Mouse (Mus musculus) olfactory bulb, adult 2 months (tissue): ENCODE data around the gene Camkmt. TPM values are rescaled to one million over a fixed set of nuclear protein-coding genes. Genes with fewer than 3 reads are reported as not detected.

Experiments used
- H3K27ac ChIP-seq: fragments of 200-500 bp; 2 replicates; pipeline ENCODE4 v1.5.1; 2012; ENCODE audit warnings: low read depth, low read length; ENCODE audit not compliant: insufficient read depth
- H3K4me1 ChIP-seq: fragments of 200-500 bp; 2 replicates; pipeline ENCODE4 v1.6.1; 2012; ENCODE audit warnings: low read length; ENCODE audit not compliant: control insufficient read depth, insufficient read depth
- H3K4me3 ChIP-seq: fragments of 200-500 bp; 2 replicates; pipeline ENCODE4 v1.5.1; 2012; ENCODE audit warnings: mild to moderate bottlenecking, low read depth, low read length, moderate library complexity; ENCODE audit not compliant: insufficient read depth
- CTCF ChIP-seq: fragments of 200-500 bp; IDR thresholded peaks from 2 replicates; pipeline ENCODE4 v1.5.1; 2012; ENCODE audit warnings: low read depth, mild to moderate bottlenecking, low read length, moderate library complexity; ENCODE audit not compliant: insufficient read depth
- POLR2A ChIP-seq: fragments of 200-500 bp; IDR thresholded peaks from 2 replicates; pipeline ENCODE4 v1.6.1; 2012; ENCODE audit warnings: mild to moderate bottlenecking, low read depth, low read length, moderate library complexity; ENCODE audit not compliant: insufficient read depth
- WGBS: fragments of 180-500 bp; shearing (Covaris S2); methylation state at CpG from one replicate; pipeline ENCODE4 v1.1.7; 2018; 5-methylcytosine and 5-hydroxymethylcytosine counted together
- polyA plus RNA-seq: library from polyadenylated mRNA; stranded (reverse); fragments of >200 nt; gene quantifications from 2 replicates; pipeline ENCODE4 v1.2.4, GENCODE M21; 2012; ENCODE audit warnings: low replicate concordance; ENCODE audit not compliant: missing spikeins, insufficient read depth, insufficient read length

Gene Camkmt
- polyA plus RNA-seq, 1 experiment = not detected

GRCm38 (mm10) chr17:85463497-85464392 lies 373.4 kb downstream of the Camkmt start:
- WGBS = 17% methylated on average over 22 of the region's 22 CpGs
- H3K4me3 ChIP-seq = no peak overlapping the region
- H3K27ac ChIP-seq = no peak overlapping the region
- peaks cover 8% of the 10 kb centered on the region; the same call in 1 of the 2 replicates for H3K4me1 ChIP-seq
- TF ChIP-seq CTCF (no peak), POLR2A (no peak)

- no peak overlapping the region for H3K4me3 ChIP-seq
Measured at GRCm38 (mm10) chr17:85464466-85465411, 374.4 kb downstream of the Camkmt start.

DNA sequence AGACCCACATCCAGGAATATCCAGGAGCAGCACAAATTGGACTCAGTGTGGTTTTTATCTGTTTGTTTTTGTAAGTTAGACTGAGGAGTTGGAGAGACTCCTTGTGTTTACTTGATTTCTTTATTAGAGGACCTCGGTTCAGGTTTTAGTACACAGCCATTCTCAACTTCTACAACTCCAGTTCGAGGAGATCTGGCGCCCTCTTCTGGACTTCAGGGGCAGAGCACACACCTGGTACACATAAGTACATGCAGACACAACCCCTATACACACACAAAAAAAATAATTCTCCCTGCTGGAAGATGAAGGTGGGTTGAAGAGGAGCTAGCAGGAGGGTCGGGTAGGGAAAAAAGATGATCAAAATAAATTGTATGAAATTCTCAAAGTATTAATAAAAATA lies 379.4 kb downstream of the Camkmt start:
- no peak for TF ChIP-seq POLR2A
- no peak for TF ChIP-seq CTCF
- Histone ChIP-seq H3K27ac (no peak overlapping the region), H3K4me1 (peaks cover 8% of the 10 kb centered on the region), H3K4me3 (no peak overlapping the region)
- 84% methylated on average over 4 of the region's 4 CpGs for WGBS

More at GRCm38 (mm10) chr17:85464466-85465411, 374.4 kb downstream of the Camkmt start:
- TF ChIP-seq CTCF (no peak), POLR2A (no peak)
- Histone ChIP-seq H3K4me1 (peaks cover 8% of the 10 kb centered on the region; the same call in 1 of the 2 replicates), H3K27ac (no peak overlapping the region)
- WGBS = 8% methylated on average over 40 of the region's 40 CpGs

DNA sequence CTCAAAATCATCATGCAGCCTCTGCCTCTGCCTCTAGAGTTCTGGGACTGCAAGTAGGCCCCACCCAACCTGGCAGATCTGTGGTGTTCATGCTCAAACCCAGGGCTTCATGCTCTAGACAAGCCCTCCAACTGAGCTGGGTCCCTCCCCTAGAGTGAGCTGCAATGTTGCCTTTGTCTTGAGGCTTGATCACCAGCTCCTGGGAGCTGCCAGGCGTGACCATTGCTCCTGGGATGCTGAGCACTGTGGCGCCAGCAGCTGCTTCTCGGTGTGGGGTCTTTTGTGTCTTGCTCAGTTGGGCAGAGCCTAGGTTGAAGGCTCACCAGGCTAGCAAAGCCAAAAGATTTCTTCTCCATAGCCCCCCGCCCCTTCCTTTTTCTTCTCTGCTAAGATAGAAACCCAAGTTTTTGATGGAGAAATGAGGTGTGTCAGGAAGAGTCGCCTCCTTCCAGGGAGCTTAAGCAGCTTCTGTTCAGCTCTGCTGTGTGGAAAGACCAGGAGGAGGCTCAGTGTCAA lies 382.4 kb downstream of the Camkmt start:
- no peak overlapping the region for H3K4me3 ChIP-seq
- WGBS = 37% methylated on average over 5 of the region's 5 CpGs
- TF ChIP-seq CTCF (no peak), POLR2A (no peak)
- H3K27ac ChIP-seq = no peak overlapping the region
- peaks cover 3% of the 10 kb centered on the region for H3K4me1 ChIP-seq

GRCm38 (mm10) chr17:85473217-85473616 lies 382.9 kb downstream of the Camkmt start:
- Histone ChIP-seq H3K27ac (no peak overlapping the region), H3K4me3 (no peak overlapping the region), H3K4me1 (peaks cover 3% of the 10 kb centered on the region)
- TF ChIP-seq POLR2A (no peak), CTCF (no peak)
- 9% methylated on average over 16 of the region's 16 CpGs for WGBS

GRCm38 (mm10) chr17:85473881-85474280 lies 383.5 kb downstream of the Camkmt start:
- H3K4me1 ChIP-seq = peaks cover 3% of the 10 kb centered on the region
- H3K4me3 ChIP-seq = no peak overlapping the region
- 30% methylated on average over 8 of the region's 8 CpGs for WGBS
- no peak overlapping the region for H3K27ac ChIP-seq
- TF ChIP-seq CTCF (no peak), POLR2A (no peak)

- H3K4me1 ChIP-seq = no peaks in the 10 kb centered on the region; the same call in 1 of the 2 replicates
- no peak overlapping the region for H3K27ac ChIP-seq
- H3K4me3 ChIP-seq = no peak overlapping the region
- 84% methylated on average over 8 of the region's 8 CpGs for WGBS
- TF ChIP-seq CTCF = no peak
- TF ChIP-seq POLR2A = no peak
Measured at GRCm38 (mm10) chr17:85481241-85481640, 390.9 kb downstream of the Camkmt start.

GRCm38 (mm10) chr17:85483086-85483485 lies 392.7 kb downstream of the Camkmt start:
- 98% methylated on average over 5 of the region's 5 CpGs for WGBS
- no peak for TF ChIP-seq POLR2A
- TF ChIP-seq CTCF = no peak
- no peak overlapping the region for H3K4me3 ChIP-seq
- H3K27ac ChIP-seq = no peak overlapping the region
- no peaks in the 10 kb centered on the region; the same call in 1 of the 2 replicates for H3K4me1 ChIP-seq

GRCm38 (mm10) chr17:85484015-85484414 lies 393.7 kb downstream of the Camkmt start:
- 80% methylated on average over 8 of the region's 8 CpGs for WGBS
- no peak for TF ChIP-seq CTCF
- no peak for TF ChIP-seq POLR2A
- H3K4me1 ChIP-seq = no peaks in the 10 kb centered on the region; the same call in 1 of the 2 replicates
- H3K4me3 ChIP-seq = no peak overlapping the region
- no peak overlapping the region for H3K27ac ChIP-seq
